13 mouse cellular contexts compared by ENCODE assay signal in the genomic region with DNA sequence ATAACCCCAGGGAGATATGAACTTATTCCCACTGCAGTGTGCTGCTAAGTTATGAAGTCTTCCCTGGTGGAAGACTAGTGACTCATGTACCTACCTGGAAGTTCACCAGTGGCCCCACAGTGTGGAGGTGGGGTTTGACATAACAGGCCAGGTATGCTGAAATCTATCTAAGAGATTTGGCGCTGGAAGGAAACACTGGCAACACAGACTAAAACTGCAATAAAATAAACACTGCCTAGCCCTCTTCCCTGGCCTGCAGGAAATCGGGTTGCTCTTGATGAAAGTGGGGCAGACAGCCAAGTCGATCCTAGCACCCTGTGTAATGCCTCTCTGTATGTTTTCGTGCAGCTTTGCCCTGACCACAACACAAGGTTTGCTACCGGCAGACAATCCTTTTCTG.
DNase-seq lines count a peak whose midpoint lies in the region; ATAC-seq and TF ChIP-seq lines count a peak whose summit lies in the region.
"Had no signal": no experiment of that assay in that cellular context is flagged by ENCODE, and none has a peak within 500 bp of the region (broad histone marks: within the 10 kb centered on the region; RNA-seq: fewer than 3 reads in every experiment).

No protein-coding gene starts in this region.

- intact Hi-C loops in gastrocnemius, adult 2 months (cut with DNase I), result no loop called here

- H3K9ac ChIP-seq in forebrain, embryonic 11.5 days (ENCODE audit: low read length), result no peak overlapping the region
- no peak overlapping the region for H3K9ac ChIP-seq in forebrain, embryonic 15.5 days (replicated peaks)
- no peak overlapping the region for H3K9ac ChIP-seq in midbrain, embryonic 15.5 days
- no peak overlapping the region for H3K9ac ChIP-seq in midbrain, postnatal 0 days (replicated peaks; ENCODE audit: low read length, poor library complexity, severe bottlenecking)
- no peak overlapping the region for H3K9ac ChIP-seq in lung, embryonic 16.5 days (ENCODE audit: low read length)
- no peak overlapping the region for H3K9ac ChIP-seq in stomach, embryonic 16.5 days (ENCODE audit: low read length)
- H3K9ac ChIP-seq: heart, embryonic 13.5 days; kidney, embryonic 15.5 days; midbrain, embryonic 13.5 days had no signal

- H3K9me3 ChIP-seq in forebrain, embryonic 11.5 days (ENCODE audit: control insufficient read depth, low read length), result peaks cover 2% of the 10 kb centered on the region; the same call in 1 of the 2 replicates
- H3K9me3 ChIP-seq in forebrain, embryonic 15.5 days, result no peaks in the 10 kb centered on the region
- H3K9me3 ChIP-seq in midbrain, embryonic 15.5 days, result no peaks in the 10 kb centered on the region
- no peaks in the 10 kb centered on the region for H3K9me3 ChIP-seq in midbrain, postnatal 0 days (ENCODE audit: low read length)
- H3K9me3 ChIP-seq in lung, embryonic 16.5 days (ENCODE audit: control insufficient read depth, low read length), result no peaks in the 10 kb centered on the region
- H3K9me3 ChIP-seq in stomach, embryonic 16.5 days (replicated peaks; ENCODE audit: control insufficient read depth, low read length), result no peaks in the 10 kb centered on the region
- H3K9me3 ChIP-seq: kidney, embryonic 15.5 days; midbrain, embryonic 13.5 days had no signal

- H3K4me3 ChIP-seq in forebrain, embryonic 11.5 days (ENCODE audit: low read depth, low read length), result no peak overlapping the region
- H3K4me3 ChIP-seq in forebrain, embryonic 15.5 days, result no peak overlapping the region
- H3K4me3 ChIP-seq in midbrain, embryonic 15.5 days, result no peak overlapping the region
- no peak overlapping the region for H3K4me3 ChIP-seq in midbrain, postnatal 0 days (ENCODE audit: low read depth, low read length)
- no peak overlapping the region for H3K4me3 ChIP-seq in lung, embryonic 16.5 days (ENCODE audit: low read length)
- no peak overlapping the region for H3K4me3 ChIP-seq in stomach, embryonic 16.5 days (replicated peaks; ENCODE audit: low read length)
- H3K4me3 ChIP-seq in gastrocnemius, adult 2 months, result no peak overlapping the region
- H3K4me3 ChIP-seq: heart, embryonic 13.5 days; kidney, embryonic 15.5 days; midbrain, embryonic 13.5 days had no signal

- no peak for ATAC-seq in forebrain, embryonic 11.5 days (replicated peaks; ENCODE audit: low FRiP score)
- ATAC-seq in forebrain, embryonic 15.5 days (replicated peaks), result no peak
- ATAC-seq in midbrain, embryonic 15.5 days (replicated peaks), result no peak
- ATAC-seq in midbrain, postnatal 0 days (ENCODE audit: low FRiP score), result no peak
- peak; percentile 43; the same call in 1 of the 2 replicates for ATAC-seq in lung, embryonic 16.5 days (ENCODE audit: low read depth)
- peak; percentile 50; the same call in 1 of the 2 replicates for ATAC-seq in stomach, embryonic 16.5 days (ENCODE audit: insufficient read depth, low FRiP score)
- ATAC-seq: midbrain, embryonic 13.5 days had no signal

- no peaks in the 10 kb centered on the region for H3K36me3 ChIP-seq in forebrain, embryonic 11.5 days (ENCODE audit: control insufficient read depth, insufficient read depth, low read length)
- no peaks in the 10 kb centered on the region for H3K36me3 ChIP-seq in forebrain, embryonic 15.5 days
- no peaks in the 10 kb centered on the region for H3K36me3 ChIP-seq in midbrain, embryonic 15.5 days (replicated peaks)
- H3K36me3 ChIP-seq in midbrain, postnatal 0 days (ENCODE audit: insufficient read depth, low read length), result no peaks in the 10 kb centered on the region
- H3K36me3 ChIP-seq in lung, embryonic 16.5 days (ENCODE audit: control insufficient read depth, insufficient read depth, low read length), result no peaks in the 10 kb centered on the region
- no peaks in the 10 kb centered on the region for H3K36me3 ChIP-seq in stomach, embryonic 16.5 days (ENCODE audit: control insufficient read depth, insufficient read depth, low read length)
- H3K36me3 ChIP-seq: heart, embryonic 13.5 days; kidney, embryonic 15.5 days; midbrain, embryonic 13.5 days had no signal

- H3K27ac ChIP-seq in forebrain, embryonic 11.5 days (ENCODE audit: low read depth, low read length), result no peak overlapping the region
- no peak overlapping the region for H3K27ac ChIP-seq in forebrain, embryonic 15.5 days (replicated peaks)
- peak overlapping the region; percentile 53; the same call in 1 of the 2 replicates for H3K27ac ChIP-seq in midbrain, embryonic 15.5 days
- H3K27ac ChIP-seq in midbrain, postnatal 0 days (ENCODE audit: low read depth, low read length), result no peak overlapping the region
- H3K27ac ChIP-seq in lung, embryonic 16.5 days (ENCODE audit: low read length), result no peak overlapping the region
- H3K27ac ChIP-seq in stomach, embryonic 16.5 days (ENCODE audit: low read length), result no peak overlapping the region
- H3K27ac ChIP-seq in gastrocnemius, adult 2 months, result no peak overlapping the region
- H3K27ac ChIP-seq: heart, embryonic 13.5 days; kidney, embryonic 15.5 days had no signal

- no peak overlapping the region for H3K4me2 ChIP-seq in forebrain, embryonic 11.5 days (ENCODE audit: low read depth, low read length, severe bottlenecking)
- H3K4me2 ChIP-seq in forebrain, embryonic 15.5 days (replicated peaks), result no peak overlapping the region
- H3K4me2 ChIP-seq in midbrain, embryonic 15.5 days, result no peak overlapping the region
- no peak overlapping the region for H3K4me2 ChIP-seq in midbrain, postnatal 0 days (ENCODE audit: low read depth, low read length, poor library complexity, severe bottlenecking)
- no peak overlapping the region for H3K4me2 ChIP-seq in lung, embryonic 16.5 days (ENCODE audit: low read depth, low read length)
- no peak overlapping the region for H3K4me2 ChIP-seq in stomach, embryonic 16.5 days (ENCODE audit: low read depth, low read length)
- H3K4me2 ChIP-seq: heart, embryonic 13.5 days; kidney, embryonic 15.5 days; midbrain, embryonic 13.5 days had no signal

- no peaks in the 10 kb centered on the region for H3K27me3 ChIP-seq in forebrain, embryonic 11.5 days (ENCODE audit: control insufficient read depth, insufficient read depth, low read length)
- no peaks in the 10 kb centered on the region for H3K27me3 ChIP-seq in forebrain, embryonic 15.5 days
- no peaks in the 10 kb centered on the region for H3K27me3 ChIP-seq in midbrain, embryonic 15.5 days (replicated peaks)
- no peaks in the 10 kb centered on the region for H3K27me3 ChIP-seq in midbrain, postnatal 0 days (ENCODE audit: insufficient read depth, low read length)
- H3K27me3 ChIP-seq in lung, embryonic 16.5 days (ENCODE audit: control insufficient read depth, insufficient read depth, low read depth, low read length), result no peaks in the 10 kb centered on the region
- H3K27me3 ChIP-seq in stomach, embryonic 16.5 days (ENCODE audit: control insufficient read depth, insufficient read depth, low read length), result no peaks in the 10 kb centered on the region
- H3K27me3 ChIP-seq: midbrain, embryonic 13.5 days had no signal

- 90% methylated on average over 5 of the region's 5 CpGs for WGBS in forebrain, embryonic 11.5 days
- WGBS in forebrain, embryonic 15.5 days, result 59% methylated on average over 5 of the region's 5 CpGs
- WGBS in midbrain, embryonic 15.5 days, result 82% methylated on average over 5 of the region's 5 CpGs
- 79% methylated on average over 5 of the region's 5 CpGs for WGBS in midbrain, postnatal 0 days
- WGBS in lung, embryonic 16.5 days, result 13% methylated on average over 5 of the region's 5 CpGs
- 40% methylated on average over 5 of the region's 5 CpGs for WGBS in stomach, embryonic 16.5 days

- TF ChIP-seq CTCF in midbrain, postnatal 0 days (IDR thresholded peaks at IDR 0.05), result no peak
- no peak for TF ChIP-seq CTCF in gastrocnemius, adult 2 months (IDR thresholded peaks at IDR 0.05)

- DNase-seq in forebrain, embryonic 11.5 days (ENCODE audit: low spot score), result peak; percentile 35
- DNase-seq in midbrain, postnatal 0 days (ENCODE audit: low spot score), result no peak
- DNase-seq in gastrocnemius, adult 2 months, result no peak
- no peak for DNase-seq in frontal cortex, postnatal 36 days (ENCODE audit: low spot score in 2 of 2)
- DNase-seq: adrenal gland, postnatal 25 days; right cerebral cortex, postnatal 25 days had no signal

- H3K4me1 ChIP-seq in forebrain, embryonic 11.5 days (replicated peaks; ENCODE audit: control insufficient read depth, insufficient read depth, low read length), result peaks cover 4% of the 10 kb centered on the region; the same call in 1 of the 2 replicates
- H3K4me1 ChIP-seq in forebrain, embryonic 15.5 days, result peaks cover 38% of the 10 kb centered on the region
- peaks cover 14% of the 10 kb centered on the region; the same call in 1 of the 2 replicates for H3K4me1 ChIP-seq in midbrain, embryonic 15.5 days
- H3K4me1 ChIP-seq in midbrain, postnatal 0 days (ENCODE audit: insufficient read depth, low read length), result no peaks in the 10 kb centered on the region
- peaks cover 2% of the 10 kb centered on the region; the same call in 1 of the 2 replicates for H3K4me1 ChIP-seq in lung, embryonic 16.5 days (replicated peaks; ENCODE audit: control insufficient read depth, insufficient read depth, low read length)
- H3K4me1 ChIP-seq in stomach, embryonic 16.5 days (ENCODE audit: control insufficient read depth, insufficient read depth, low read length), result no peaks in the 10 kb centered on the region

Comparison
In these comparisons a context has a peak if more than half of its experiments do, and no peak if none do; other contexts are left out.
1. ATAC-seq: peak in lung, embryonic 16.5 days (single experiment) and stomach, embryonic 16.5 days (single experiment); none in forebrain, embryonic 11.5 days (single experiment), forebrain, embryonic 15.5 days (single experiment), midbrain, embryonic 15.5 days (single experiment) and midbrain, postnatal 0 days (single experiment).